Mouse (Mus musculus) forebrain, postnatal 0 days (tissue): ENCODE measurements around the gene Ttc1. TPM values are rescaled to one million over a fixed set of nuclear protein-coding genes. Genes with fewer than 3 reads are reported as not detected.

Experiments used
- ATAC-seq: fragments of 200-750 bp; cut with Nextera tagmentation; 2 replicates; pipeline ENCODE4 v1.8.0; 2017; ENCODE audit warnings: mild to moderate bottlenecking, moderate library complexity
- DNase-seq: peaks from one replicate; pipeline ENCODE4 v3.0.0-alpha.2; 2015
- H3K27ac ChIP-seq: fragments of 300-500 bp; sonication (generic); 2 replicates; pipeline ENCODE4 v1.5.1; 2014; ENCODE audit warnings: low read depth, mild to moderate bottlenecking, antibody characterized with exemption, low read length, moderate library complexity, mixed read lengths
- H3K27me3 ChIP-seq: fragments of 300-500 bp; sonication (generic); 2 replicates; pipeline ENCODE4 v1.6.1; 2014; ENCODE audit warnings: mild to moderate bottlenecking, low read length, mixed read lengths; ENCODE audit not compliant: insufficient read depth
- H3K36me3 ChIP-seq: fragments of 300-500 bp; sonication (generic); 2 replicates; pipeline ENCODE4 v1.6.1; 2014; ENCODE audit warnings: mild to moderate bottlenecking, moderate library complexity; ENCODE audit not compliant: insufficient read depth
- H3K4me1 ChIP-seq: fragments of 300-500 bp; sonication (generic); 2 replicates; pipeline ENCODE4 v1.6.1; 2014; ENCODE audit warnings: antibody characterized with exemption; ENCODE audit not compliant: insufficient read depth
- H3K4me2 ChIP-seq: fragments of 300-500 bp; sonication (generic); 2 replicates; pipeline ENCODE4 v1.6.1; 2014; ENCODE audit warnings: low read depth, mild to moderate bottlenecking, moderate library complexity
- H3K4me3 ChIP-seq: fragments of 300-500 bp; sonication (generic); 2 replicates; pipeline ENCODE4 v1.5.1; 2014; ENCODE audit warnings: low read depth, low read length, mixed read lengths
- H3K9ac ChIP-seq: fragments of 300-500 bp; sonication (generic); 2 replicates; pipeline ENCODE4 v1.6.1; 2014; ENCODE audit warnings: mild to moderate bottlenecking
- H3K9me3 ChIP-seq: fragments of 300-500 bp; sonication (generic); 2 replicates; pipeline ENCODE4 v1.6.1; 2016; ENCODE audit warnings: low read length
- CTCF ChIP-seq: sonication (generic); IDR thresholded peaks from 2 replicates; pipeline ENCODE4 v1.5.1; 2016; ENCODE audit warnings: antibody characterized with exemption, control low read depth, low read depth
- WGBS: fragments of 180-500 bp; shearing (Covaris S2); extraction: QIAGEN DNeasy Blood & Tissue Kit; methylation state at CpG from one replicate; pipeline ENCODE4 v1.1.7; 2014; 5-methylcytosine and 5-hydroxymethylcytosine counted together
- polyA plus RNA-seq: library from polyadenylated mRNA; unstranded; fragments of >200 nt; fragmentation: Nextera tagmentation; extraction: Ambion mirVana; gene quantifications from 2 replicates; pipeline ENCODE4 v1.2.1, GENCODE M21; 2015
- total RNA-seq: library from RNA; depleted of rRNA; stranded (reverse); fragments of >200 nt; gene quantifications from 2 replicates; pipeline ENCODE4 v1.2.3, GENCODE M21; 2014

The Ttc1 gene
- total and polyA plus RNA-seq, 2 experiments from 2014 or later, result 38.6 to 76.9 TPM

DNA sequence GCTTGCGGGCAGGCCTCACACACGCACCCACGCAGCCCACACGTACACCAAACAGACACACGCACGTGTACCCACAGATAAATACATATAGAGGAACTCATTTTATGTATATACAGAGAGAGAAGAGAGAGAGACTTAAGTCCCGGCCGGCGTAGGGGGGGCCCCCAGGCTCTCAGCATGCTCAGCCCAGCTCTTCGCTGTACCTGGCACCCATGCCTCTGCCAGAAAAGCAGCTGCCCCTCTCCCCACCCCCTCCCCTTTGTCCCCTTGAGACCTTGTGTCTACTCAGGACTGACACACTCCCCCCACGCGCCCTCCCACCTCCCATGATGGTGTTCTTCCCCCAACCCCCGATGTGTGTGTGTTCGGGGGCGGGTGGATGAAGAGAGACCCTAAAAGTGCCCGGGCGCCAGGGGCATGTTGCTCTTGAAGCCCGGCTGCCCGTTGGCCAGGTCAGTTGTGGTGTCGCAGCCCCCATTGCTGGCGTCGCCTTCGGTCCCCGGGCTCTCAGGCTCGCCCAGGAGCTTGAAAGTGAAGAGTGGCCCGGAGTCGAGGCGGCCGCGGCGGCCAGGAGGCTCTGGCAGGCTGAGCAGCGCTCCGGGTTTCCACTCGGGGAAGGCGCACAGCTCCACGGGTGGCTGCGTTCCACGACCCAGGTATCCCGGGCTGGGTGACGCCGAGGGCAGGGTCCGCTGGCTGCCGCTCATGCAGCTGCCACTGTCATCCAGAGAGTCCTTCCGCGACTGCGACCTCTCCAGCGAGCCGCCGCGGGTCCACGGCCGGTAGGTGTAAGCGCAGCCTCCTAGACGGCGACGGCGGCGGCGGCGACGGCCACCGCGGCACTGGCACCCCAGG, 27.9 kb upstream of the Ttc1 start:
- no peaks in the 10 kb centered on the region for H3K9me3 ChIP-seq
- TF ChIP-seq CTCF, result no peak
- DNase-seq, result peak; percentile 10
- H3K9ac ChIP-seq, result no peak overlapping the region
- WGBS, result 15% methylated on average over 63 of the region's 63 CpGs
- no peaks in the 10 kb centered on the region for H3K36me3 ChIP-seq
- peak; percentile 48 for ATAC-seq
- H3K4me2 ChIP-seq, result peak overlapping the region; percentile 51
- peaks cover 3% of the 10 kb centered on the region; the same call in 1 of the 2 replicates for H3K4me1 ChIP-seq
- H3K27me3 ChIP-seq, result peaks cover 14% of the 10 kb centered on the region; the same call in 1 of the 2 replicates
- no peak overlapping the region for H3K27ac ChIP-seq
- peak overlapping the region; percentile 32 for H3K4me3 ChIP-seq

DNA sequence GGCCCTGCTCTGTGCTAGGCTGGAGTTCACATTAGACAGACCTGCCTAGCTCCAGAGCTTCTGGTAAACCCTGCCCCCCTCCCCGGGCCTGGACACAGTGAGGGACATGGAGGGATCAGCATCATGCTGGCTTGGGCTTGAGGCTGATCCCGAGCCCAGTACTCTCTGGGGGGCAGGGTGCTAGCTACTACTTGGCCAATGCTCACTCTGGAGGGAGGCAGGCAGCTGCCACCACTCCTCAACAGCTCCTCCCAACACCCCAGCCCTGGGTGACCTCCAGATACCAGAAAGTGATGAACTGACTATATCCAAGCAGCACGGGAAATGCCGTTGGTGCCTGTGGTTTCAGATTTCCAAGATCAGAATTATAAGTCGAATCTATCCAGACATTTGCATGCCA, 25.9 kb upstream of the Ttc1 start:
- Histone ChIP-seq H3K9me3 (no peaks in the 10 kb centered on the region), H3K4me3 (no peak overlapping the region), H3K27me3 (peaks cover 17% of the 10 kb centered on the region; the same call in 1 of the 2 replicates), H3K27ac (no peak overlapping the region), H3K36me3 (no peaks in the 10 kb centered on the region), H3K4me1 (peaks cover 3% of the 10 kb centered on the region; the same call in 1 of the 2 replicates), H3K4me2 (no peak overlapping the region), H3K9ac (no peak overlapping the region)
- ATAC-seq, result no peak
- WGBS, result 59% methylated on average over 5 of the region's 5 CpGs
- no peak for DNase-seq
- no peak for TF ChIP-seq CTCF

- no peak overlapping the region for H3K4me3 ChIP-seq
- H3K9me3 ChIP-seq, result no peaks in the 10 kb centered on the region
- no peak overlapping the region for H3K4me2 ChIP-seq
- TF ChIP-seq CTCF, result no peak
- H3K4me1 ChIP-seq, result no peaks in the 10 kb centered on the region
- ATAC-seq (no peak), DNase-seq (no peak)
- no peak overlapping the region for H3K9ac ChIP-seq
- no peak overlapping the region for H3K27ac ChIP-seq
- peaks cover 6% of the 10 kb centered on the region; the same call in 1 of the 2 replicates for H3K27me3 ChIP-seq
- WGBS, result 88% methylated on average over 4 of the region's 4 CpGs
- H3K36me3 ChIP-seq, result no peaks in the 10 kb centered on the region
Measured at GRCm38 (mm10) chr11:43770110-43770509, 22.3 kb upstream of the Ttc1 start.

- TF ChIP-seq CTCF, result no peak
- H3K27ac ChIP-seq, result no peak overlapping the region
- H3K4me3 ChIP-seq, result no peak overlapping the region
- no peak overlapping the region for H3K9ac ChIP-seq
- no peaks in the 10 kb centered on the region for H3K4me1 ChIP-seq
- no peaks in the 10 kb centered on the region for H3K36me3 ChIP-seq
- WGBS, result 74% methylated on average over 11 of the region's 11 CpGs
- H3K4me2 ChIP-seq, result peak overlapping the region; percentile 60; the same call in 1 of the 2 replicates
- H3K27me3 ChIP-seq, result peaks cover 5% of the 10 kb centered on the region
- no peaks in the 10 kb centered on the region for H3K9me3 ChIP-seq
- ATAC-seq (no peak), DNase-seq (no peak)
Measured at GRCm38 (mm10) chr11:43767749-43768148, 19.9 kb upstream of the Ttc1 start.

DNA sequence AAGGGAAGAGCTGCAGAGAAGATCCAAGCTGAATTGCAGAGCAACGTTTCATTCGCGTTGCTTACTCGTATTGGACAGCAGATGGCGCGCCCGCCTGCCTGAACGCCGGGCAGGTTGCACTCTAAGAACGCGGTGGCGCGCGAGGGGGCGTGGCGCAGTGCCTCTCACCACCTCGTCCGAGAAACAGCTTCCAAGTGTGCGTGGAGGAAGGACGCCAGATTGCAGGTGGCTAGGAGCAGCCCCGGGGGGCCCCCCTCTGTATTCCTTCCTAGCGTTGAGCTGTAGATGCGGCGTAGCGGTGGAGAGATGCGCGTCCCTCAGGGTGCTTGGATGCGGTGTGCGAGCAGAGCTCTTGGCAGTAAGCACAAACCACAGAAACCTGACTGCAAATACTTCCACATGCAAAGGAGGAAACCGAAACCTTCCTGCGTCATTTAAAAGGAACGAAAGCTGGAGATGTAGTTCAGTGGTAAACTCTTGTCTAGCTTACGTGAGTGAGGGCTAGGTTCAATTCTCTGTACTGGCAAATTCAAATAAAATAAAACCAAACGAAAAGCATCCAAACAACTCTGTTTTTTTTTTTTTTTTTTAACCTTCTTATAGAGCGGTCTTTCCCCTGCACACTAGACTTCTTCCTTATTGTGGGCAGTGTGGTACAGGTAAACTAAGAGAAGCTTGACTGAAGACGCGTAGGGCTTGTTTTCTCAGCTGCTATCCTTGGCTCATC, 19.3 kb upstream of the Ttc1 start:
- Histone ChIP-seq H3K4me3 (peak overlapping the region; percentile 43), H3K36me3 (no peaks in the 10 kb centered on the region), H3K27ac (no peak overlapping the region), H3K9ac (peak overlapping the region; percentile 26; the same call in 1 of the 2 replicates), H3K9me3 (no peaks in the 10 kb centered on the region), H3K27me3 (peaks cover 5% of the 10 kb centered on the region), H3K4me2 (peak overlapping the region; percentile 60), H3K4me1 (no peaks in the 10 kb centered on the region)
- ATAC-seq, result peak; percentile 96
- 5% methylated on average over 37 of the region's 37 CpGs for WGBS
- peak; percentile 91 for DNase-seq
- peak; percentile 97 for TF ChIP-seq CTCF

DNA sequence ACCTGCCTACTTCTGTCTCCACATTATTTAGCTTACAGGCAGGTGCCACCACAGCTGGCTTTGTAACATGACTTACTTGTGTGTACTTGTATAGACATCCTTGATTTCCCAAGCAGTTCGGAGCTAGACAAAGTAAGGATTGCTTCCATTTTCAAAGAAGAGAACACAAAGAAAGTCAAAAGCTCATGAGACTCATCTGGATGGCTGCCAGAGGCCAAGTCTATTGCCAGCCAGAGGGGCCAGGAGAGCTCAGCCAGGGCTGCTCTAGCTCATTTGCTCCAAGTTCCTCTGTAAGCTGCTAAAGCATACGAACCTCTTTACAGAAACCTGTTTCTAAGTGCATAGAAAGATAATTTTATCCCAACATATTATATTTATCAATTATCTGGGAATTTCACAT, 10.6 kb upstream of the Ttc1 start:
- H3K4me2 ChIP-seq, result no peak overlapping the region
- no peak overlapping the region for H3K9ac ChIP-seq
- H3K4me3 ChIP-seq, result no peak overlapping the region
- no peak overlapping the region for H3K27ac ChIP-seq
- no peak for DNase-seq
- no peaks in the 10 kb centered on the region for H3K4me1 ChIP-seq
- ATAC-seq, result no peak
- 62% methylated on average over 2 of the region's 2 CpGs for WGBS
- no peaks in the 10 kb centered on the region; the same call in 1 of the 2 replicates for H3K27me3 ChIP-seq
- TF ChIP-seq CTCF, result no peak
- H3K9me3 ChIP-seq, result no peaks in the 10 kb centered on the region
- H3K36me3 ChIP-seq, result no peaks in the 10 kb centered on the region

- no peak for DNase-seq
- H3K4me2 ChIP-seq, result no peak overlapping the region
Measured at GRCm38 (mm10) chr11:43755411-43755810, 7.6 kb upstream of the Ttc1 start.

More at GRCm38 (mm10) chr11:43755411-43755810, 7.6 kb upstream of the Ttc1 start:
- Histone ChIP-seq H3K36me3 (no peaks in the 10 kb centered on the region), H3K4me3 (no peak overlapping the region), H3K27ac (no peak overlapping the region), H3K4me1 (no peaks in the 10 kb centered on the region), H3K9me3 (no peaks in the 10 kb centered on the region), H3K9ac (no peak overlapping the region), H3K27me3 (no peaks in the 10 kb centered on the region)
- 76% methylated on average over 5 of the region's 5 CpGs for WGBS
- no peak for TF ChIP-seq CTCF
- no peak for ATAC-seq
